Mouse (Mus musculus) heart, postnatal 10 days (tissue): ENCODE measurements at regions not wholly inside any gene's neighbourhood (a gene's known extent, or its start where the extent isn't known, plus 50 kb on each side); places are given as distances from the start of the nearest gene placed in this dataset.

Experiments
- DNase-seq, 2 experiments: peaks; one replicate each; pipeline ENCODE4 v3.0.0; 2021
- intact Hi-C: fragments of 180-260 bp; cut with DNase I; formaldehyde crosslinking; loops from one replicate; pipeline ENCODE4 v1.15.1; 2025

DNA sequence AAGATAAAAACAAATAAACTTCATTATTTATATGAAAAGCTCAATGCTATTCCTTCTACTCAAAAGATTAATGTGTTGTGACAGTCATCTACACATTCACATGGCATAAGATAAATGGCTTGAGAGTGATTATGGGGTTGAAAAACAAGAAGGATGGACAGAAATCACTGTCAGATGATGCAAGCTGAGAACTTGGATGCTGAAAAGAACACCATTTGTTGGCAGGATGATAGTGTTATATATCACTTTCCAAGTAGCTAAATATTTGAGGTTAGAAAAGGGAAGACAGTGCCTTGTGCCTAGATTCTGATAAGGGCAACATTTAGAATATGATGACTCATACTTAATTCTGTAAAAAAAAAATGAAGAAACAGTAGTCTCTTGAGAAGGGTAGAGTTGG is 817.0 kb downstream of the Phex start:
- intact Hi-C loops = no loop called here
- DNase-seq = no peak

- intact Hi-C loops = no loop called here
- peak; percentile 1 to 6 for DNase-seq
Measured at GRCm38 (mm10) chrX:156594735-156595134, 820.4 kb downstream of the Phex start.
